Mouse (Mus musculus): ENCODE results near the gene Rcn3.

Gene Rcn3

DNA sequence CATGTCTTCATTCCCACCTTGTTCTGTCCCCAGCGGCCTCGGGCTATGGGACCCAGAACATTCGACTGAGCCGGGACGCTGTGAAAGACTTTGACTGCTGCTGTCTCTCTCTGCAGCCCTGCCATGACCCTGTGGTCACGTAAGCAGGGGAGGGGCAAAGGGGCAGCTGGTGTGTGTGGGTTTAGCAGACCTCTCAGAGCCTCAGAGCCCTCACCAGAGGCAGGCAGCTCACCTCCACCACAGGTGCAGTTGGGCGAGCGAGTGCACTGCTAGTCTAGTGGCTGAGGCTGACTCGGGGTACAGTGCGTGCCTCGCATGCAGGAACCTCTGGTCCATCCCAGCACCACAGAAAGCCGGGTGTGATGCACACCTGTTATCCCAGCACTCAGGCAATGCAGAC lies 18.1 kb downstream of the Rcn3 start:
- DNase-seq (ENCODE audit: low spot score) = no peak

DNA sequence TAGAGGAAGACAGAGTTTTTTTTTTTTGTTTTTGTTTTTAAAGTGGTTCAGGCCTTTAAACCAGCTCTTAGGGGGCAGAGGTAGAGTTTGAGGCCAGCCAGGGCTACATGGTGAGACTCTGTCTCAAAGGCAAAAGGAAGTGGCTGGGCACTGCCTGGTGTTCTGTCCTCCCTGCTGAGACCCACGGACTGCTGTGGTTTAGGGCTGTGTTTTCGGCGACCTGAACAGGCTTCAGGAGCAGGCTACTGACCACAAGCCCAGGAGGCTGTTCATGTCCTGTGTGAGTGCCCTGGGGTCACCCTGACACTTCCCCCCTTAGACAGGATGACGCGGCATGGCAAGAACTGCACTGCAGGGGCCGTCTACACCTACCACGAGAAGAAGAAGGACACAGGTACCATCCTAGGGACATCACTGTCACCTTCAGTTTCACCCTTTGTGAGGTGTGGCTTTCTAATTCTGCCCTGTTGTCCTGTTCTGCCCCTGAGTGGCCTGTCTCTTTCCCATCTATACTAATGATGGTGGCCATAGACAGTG lies 18.8 kb downstream of the Rcn3 start:
- DNase-seq (ENCODE audit: low spot score) = no peak

GRCm38 (mm10) chr7:45072230-45072629 lies 19.8 kb downstream of the Rcn3 start:
- no peak for DNase-seq (ENCODE audit: low spot score)

DNA sequence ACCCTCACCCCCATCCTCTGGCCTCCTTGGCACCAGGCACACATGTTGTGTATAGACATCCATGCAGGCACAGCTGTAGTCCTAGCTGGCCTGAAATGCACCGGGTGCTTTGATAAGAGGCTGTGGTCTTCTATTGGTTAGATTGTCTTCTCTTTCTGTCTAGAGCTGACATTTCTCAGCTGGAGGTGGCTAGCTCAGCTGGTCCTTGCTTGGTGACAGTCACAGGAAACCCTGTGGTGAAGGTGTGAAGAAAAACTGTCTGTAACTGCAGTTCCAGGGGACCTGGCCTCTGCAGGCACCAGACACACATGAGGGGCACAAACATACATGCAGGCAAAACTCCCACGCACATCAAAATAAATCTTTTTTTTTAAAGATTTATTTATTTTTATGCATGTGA lies 22.4 kb downstream of the Rcn3 start:
- DNase-seq (ENCODE audit: low spot score) = no peak

GRCm38 (mm10) chr7:45068000-45068318 lies 24.1 kb downstream of the Rcn3 start:
- peak; percentile 29 for DNase-seq (ENCODE audit: low spot score)

DNA sequence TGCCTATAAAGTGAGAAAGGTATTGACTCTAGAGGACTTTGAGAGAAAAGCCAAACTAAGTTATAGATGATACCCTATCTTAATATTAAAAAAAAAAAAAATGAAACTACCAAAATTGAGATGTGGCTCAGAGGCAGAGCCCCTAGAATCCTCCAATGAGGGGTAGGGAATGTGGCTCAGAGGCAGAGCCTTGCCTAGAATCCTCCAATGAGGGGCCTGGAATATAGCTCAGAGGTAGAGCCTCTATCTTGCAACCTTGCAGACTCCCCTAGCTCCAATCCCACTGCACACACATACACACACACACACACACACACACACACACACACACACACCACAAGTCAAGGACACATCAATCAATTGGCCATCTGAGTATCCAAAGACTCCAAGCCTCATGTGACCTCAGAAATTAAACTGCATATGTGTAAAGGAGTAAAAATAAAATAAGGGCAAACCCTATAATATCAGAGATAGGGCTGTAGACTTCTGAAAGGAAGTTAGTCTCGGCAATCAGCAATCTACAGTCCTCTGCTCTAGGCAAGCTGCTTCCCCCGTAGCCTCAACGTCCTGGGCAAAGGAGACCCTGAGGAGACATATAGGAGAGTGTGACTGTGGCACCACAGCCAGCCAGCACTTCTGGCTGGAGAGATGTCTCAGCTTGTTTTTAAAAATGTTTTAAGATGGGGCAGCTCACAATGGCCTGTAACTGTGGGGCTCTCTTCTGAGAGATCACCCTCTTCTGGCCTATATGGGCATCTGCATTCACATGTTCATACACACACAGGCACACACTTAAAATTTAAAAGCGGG lies 24.6 kb downstream of the Rcn3 start:
- DNase-seq (ENCODE audit: low spot score) = no peak

DNA sequence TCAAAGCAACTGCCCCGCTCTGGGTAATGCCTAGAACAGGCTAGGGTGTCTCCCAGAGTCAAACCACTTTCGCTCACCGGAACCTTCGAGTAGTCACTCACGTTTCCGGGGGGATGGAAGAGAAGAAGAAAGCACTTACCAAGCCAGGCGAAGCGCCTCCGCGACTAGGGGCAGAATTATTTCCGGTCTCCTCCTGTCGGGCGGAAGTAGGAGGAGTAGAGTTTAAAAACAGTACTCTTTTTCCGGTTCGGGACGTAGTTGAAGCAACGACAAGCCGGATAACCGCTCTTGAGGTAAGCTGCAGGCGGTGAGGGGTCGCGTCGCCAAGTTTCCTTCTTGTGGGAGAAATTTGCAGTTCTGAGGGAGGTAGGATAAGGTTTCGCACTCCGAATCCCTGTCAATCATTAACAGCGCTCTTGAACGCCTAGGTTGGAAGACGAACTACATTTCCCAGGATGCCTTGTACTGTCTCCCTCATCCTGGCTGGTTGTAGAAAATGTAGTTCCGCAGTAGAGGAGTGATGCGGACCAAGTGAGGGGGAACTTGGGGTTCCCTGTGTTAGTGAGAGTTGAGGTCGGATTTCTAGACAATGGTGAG lies 29.7 kb downstream of the Rcn3 start, which contains the start of the genes Nosip and Prrg2:
TSS of gene Nosip (plus strand) at position 191 of the 597 bp plus-strand sequence.
TSS of gene Prrg2 (minus strand) at position 439 of the 597 bp plus-strand sequence.
- DNase-seq (ENCODE audit: low spot score) = peak; percentile 97

- DNase-seq (ENCODE audit: low spot score) = no peak
These were observed 30.4 kb downstream of the Rcn3 start for GRCm38 (mm10) chr7:45061532-45062075.

GRCm38 (mm10) chr7:45060632-45061122 lies 31.3 kb downstream of the Rcn3 start:
- no peak for DNase-seq (ENCODE audit: low spot score)

DNA sequence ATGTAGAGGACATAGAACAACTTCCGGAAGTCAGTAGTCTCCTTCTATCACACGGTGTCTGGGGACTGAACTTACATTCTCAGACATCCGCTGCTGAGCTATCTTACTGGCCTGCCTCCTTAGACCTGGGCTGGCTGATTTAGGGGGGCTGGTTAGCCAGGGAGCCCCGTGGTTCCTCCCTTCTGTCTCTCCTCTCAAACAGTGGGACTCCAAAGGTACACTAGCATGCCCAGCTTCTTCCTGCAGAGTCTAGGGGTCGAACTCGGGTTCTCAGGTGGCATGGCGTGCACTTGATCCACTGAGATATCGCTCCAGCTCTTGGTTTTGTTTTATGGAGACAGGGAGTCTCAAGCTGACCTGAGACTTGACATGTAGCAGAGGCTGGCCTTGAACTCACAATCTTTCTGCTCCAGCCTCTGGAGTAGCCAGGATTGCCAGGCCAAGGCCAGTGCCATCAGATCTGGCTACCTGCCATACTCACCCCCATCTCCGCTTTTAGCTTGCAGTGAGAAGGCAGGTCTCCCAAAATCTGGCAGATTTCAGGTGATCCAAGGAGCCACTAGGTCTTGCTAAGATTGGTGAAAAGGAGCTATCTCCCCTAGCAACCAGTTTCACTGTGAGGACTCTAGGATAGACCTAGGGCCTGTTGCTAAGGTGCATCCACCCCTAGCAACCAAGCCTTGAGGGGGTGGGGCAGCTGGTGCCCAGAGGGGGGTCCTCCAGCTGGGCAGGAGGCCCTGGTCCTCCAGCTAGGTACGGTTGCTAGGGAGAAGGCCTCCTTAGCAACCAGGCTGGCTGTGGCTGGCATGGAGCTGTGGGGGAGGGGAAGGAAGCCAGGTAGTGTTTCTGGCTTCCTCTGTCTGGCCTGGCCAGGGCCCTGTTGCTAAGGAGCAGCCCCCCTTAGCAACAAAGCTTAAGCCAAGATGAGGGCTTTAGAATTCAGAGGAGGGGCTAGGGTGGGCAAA lies 33.1 kb downstream of the Rcn3 start:
- no peak for DNase-seq (ENCODE audit: low spot score)

DNA sequence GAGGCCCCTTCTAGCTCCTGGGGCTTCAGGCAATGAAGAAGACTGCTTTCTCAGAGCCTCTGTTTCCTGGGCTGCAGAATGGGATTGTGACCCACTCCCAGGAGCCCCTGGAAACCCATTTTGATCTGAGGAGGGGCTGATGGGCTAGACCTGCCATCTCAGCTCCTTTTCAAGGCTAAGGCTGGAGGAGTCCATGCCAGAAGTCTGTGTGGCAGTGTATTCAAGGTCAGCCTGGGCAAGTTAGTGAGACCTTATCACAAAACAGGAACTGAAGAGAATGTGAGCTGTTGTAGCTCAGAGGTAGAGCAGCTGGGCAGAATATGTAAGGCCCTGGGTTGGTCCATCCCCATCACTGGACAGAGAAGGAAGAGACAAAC lies 35.1 kb downstream of the Rcn3 start:
- no peak for DNase-seq (ENCODE audit: low spot score)

DNA sequence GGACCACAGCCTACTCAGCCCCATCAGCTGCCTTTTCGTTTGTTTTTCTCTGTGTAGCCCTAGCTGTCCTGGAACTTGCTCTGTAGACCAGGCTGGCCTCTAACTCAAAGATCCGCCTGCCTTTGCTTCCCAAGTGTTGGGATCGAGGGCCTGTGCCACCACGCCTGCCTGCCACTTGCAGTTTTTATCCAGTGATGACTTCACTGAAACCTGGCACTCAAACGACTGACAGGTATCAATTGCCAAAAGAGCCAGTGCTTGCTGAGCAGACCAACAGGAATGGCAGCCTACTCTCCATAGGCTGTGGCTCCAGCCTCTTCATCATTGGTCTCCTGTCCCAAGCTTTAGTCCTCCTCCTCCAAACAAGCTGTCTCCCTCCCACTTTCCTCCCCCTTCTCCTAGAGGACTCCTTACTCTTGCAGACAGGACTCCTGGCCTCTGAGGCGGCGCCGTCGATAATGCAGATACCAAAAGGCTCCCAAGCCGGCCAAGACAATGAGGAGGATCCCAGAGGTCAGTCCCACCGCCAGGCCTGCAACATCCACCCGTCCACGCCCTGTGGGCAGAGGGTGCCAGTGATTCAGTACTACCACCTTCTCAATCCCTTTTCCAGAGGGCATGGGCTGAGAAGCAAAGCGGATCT lies 35.6 kb downstream of the Rcn3 start:
- DNase-seq (ENCODE audit: low spot score) = no peak

DNA sequence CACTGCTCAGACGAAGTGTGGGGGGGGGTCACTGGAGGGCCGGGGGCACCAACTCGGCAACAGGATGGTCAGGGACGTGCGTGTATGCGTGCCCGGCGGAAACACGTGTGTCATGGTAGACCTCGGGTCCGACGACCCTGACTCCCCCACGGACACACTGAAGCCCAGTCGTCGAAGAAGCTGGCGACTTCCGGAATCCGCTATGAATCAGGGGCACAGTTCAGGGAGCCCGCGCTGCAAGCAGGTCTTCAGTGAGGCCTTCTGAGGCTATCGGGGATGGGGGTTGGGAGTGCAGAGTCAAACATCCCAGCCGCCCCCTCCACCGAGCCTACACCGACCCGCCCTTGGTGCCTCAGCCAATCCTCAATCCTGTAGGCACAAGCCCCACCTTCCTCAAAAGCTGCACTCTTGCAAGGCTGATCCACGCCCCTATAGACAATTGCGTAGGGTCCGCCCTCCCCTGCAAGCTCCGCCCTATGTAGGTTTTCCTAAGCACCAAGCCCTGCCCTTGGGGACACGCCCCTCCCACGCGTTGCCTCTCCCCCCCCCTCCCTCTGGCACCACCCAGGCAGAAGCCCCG lies 38.0 kb downstream of the Rcn3 start:
- DNase-seq (ENCODE audit: low spot score) = peak; percentile 95

GRCm38 (mm10) chr7:45053117-45053930 lies 38.7 kb downstream of the Rcn3 start:
- peak; percentile 70 for DNase-seq (ENCODE audit: low spot score)

- no peak for DNase-seq (ENCODE audit: low spot score)
These were observed 39.2 kb downstream of the Rcn3 start, which contains the start of gene Prr12 for GRCm38 (mm10) chr7:45052862-45053116. Gene Prr12 (minus strand): TSS chr7:45052881.

- DNase-seq (ENCODE audit: low spot score) = peak; percentile 52
These were observed 39.7 kb downstream of the Rcn3 start for GRCm38 (mm10) chr7:45052181-45052861.

- no peak for DNase-seq (ENCODE audit: low spot score)
These were observed 40.4 kb downstream of the Rcn3 start for GRCm38 (mm10) chr7:45051601-45051974.

DNA sequence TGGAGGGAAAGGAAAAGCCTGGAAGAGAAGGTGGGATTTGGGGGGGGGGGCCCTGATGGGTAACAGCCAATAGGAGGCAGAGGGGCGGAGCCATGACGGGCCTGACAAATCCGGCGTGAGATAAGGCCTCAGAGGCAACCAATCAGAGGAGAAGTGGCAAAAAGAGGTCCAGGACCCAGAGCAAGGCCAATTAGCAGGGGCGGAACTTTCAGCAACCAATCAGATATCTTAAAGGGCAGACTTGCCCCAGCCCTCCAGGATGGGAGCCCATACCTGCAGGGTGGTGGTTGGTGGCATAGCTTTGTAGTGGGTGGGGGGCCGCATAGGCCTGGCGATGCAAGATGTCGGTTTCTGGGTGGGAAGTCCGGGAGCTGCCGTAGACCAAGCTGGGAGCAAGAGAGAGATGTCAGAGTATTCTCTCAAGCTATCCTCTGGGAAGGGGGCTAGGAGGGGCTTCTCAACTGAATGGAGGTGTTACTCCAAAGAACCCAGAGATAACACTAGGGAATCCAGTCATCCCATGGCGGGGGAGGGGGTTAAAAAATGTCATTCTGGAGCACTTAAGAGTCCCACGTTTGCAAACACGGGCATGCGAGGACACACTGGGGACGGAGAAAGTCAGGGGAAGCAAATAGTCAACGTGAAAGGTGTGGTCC lies 40.9 kb downstream of the Rcn3 start:
- DNase-seq (ENCODE audit: low spot score) = peak; percentile 68

All from adipocyte (in vitro differentiated cells).